Mouse (Mus musculus) Patski (cell line): ENCODE data around the gene Sox1. TPM values are rescaled to one million over a fixed set of nuclear protein-coding genes. Genes with fewer than 3 reads are reported as not detected.

Experiments
- ATAC-seq: fragments of 100-300 bp; one replicate; pipeline ENCODE4 v1.8.0; 2021
- CTCF ChIA-PET: fragments of 350-600 bp; sonication (Branson Sonifier 250); formaldehyde crosslinking; loops from one replicate; lab custom pipeline; 2022; ENCODE audit warnings: inconsistent platforms; lab: Charles Lee
- POLR2A ChIA-PET: fragments of 350-600 bp; sonication (Branson Sonifier 250); formaldehyde crosslinking; loops from one replicate; lab custom pipeline; 2022; ENCODE audit warnings: antibody characterized with exemption, inconsistent platforms; lab: Charles Lee
- DNase-seq: peaks from one replicate; pipeline ENCODE4 v3.0.0-alpha.2; 2011; ENCODE audit warnings: low read depth, low spot score
- H3K27me3 ChIP-seq: fragments of 371-371 bp; one replicate; pipeline ENCODE4 v1.5.1; 2021
- CTCF ChIP-seq: fragments of 100-300 bp; IDR thresholded peaks from one replicate; pipeline ENCODE4 v1.5.1; 2021
- in situ Hi-C: fragments of 300-500 bp; cut with MboI; formaldehyde crosslinking; loops from 3 replicates; pipeline ENCODE4 v1.11.1; 2018; ENCODE audit warnings: low pct_unique_long_range_greater_than_20kb, mixed read lengths
- polyA plus RNA-seq: library from polyadenylated mRNA; unstranded; gene quantifications from one replicate; pipeline ENCODE4 v1.2.3, GENCODE M21; 2021

Sox1 gene
- polyA plus RNA-seq, 1 experiment from 2014 or later, result not detected

DNA sequence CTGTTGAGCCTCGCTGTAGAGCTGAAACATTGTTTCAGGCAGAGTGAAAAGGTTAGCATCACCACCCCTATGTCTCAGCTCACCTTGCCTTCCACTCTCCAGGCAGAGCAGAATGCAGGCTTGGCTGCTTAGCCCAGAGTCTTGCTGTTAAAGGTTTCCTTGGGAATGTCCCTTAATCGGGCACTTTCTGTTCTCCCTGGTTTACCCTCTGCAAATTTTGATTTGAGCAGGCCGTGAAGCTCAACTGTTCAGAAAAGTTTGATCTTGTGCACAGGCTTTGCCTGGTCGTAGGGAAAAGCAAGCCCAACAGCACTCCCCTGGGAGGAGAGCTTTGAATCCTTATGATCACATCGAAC lies 6.0 kb upstream of the Sox1 start:
- ATAC-seq (no peak), DNase-seq (no peak)
- in situ Hi-C loops, result no loop called here
- POLR2A ChIA-PET, result no interaction called here
- H3K27me3 ChIP-seq, result peaks cover 87% of the 10 kb centered on the region
- no peak for TF ChIP-seq CTCF
- CTCF ChIA-PET, result interaction anchor here (0.8 kb wide), 1 partner anchor 13 kb away, joined by 3 read pairs; no protein-coding TSS in a partner anchor

DNA sequence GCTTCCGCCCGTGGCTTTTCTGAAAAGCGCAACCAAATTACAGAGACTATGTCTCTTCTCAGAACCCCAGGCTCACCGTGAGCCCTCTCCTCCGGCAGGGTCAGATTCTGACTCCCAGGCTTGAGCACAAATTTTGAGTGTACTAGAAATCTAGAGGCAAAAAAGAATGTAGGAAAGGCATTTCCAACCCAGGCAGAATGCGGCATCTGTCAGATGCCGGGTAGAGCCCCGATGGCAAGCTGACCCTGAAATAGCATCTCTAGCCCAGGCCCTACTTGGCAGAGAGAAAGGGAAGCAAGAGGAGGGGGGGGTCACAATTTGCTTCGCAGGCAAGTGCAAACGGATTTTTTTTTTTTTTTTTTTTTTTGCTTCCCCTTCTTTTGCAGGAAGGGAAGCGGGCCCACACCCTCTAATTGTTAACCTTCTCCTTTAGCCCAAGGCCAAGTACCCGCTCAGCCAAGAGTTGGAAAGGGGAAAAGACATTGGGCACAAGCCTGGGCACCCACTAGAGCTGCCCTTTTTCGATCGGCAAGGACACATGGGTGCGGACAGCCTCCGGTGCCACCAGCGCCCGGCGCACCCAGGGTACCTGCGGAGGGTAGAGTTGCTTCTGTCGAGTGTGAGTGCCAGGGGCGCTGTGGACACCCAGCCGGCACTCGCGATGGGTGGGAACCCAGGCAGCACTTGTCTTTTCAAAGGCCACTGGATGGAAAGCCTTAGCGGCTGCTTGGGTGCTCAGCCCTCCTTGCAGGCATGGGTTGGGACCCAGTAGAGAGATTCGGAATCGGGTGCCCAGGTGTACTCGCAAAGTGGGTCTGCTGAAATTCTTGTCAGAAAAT lies 5.1 kb upstream of the Sox1 start:
- TF ChIP-seq CTCF, result no peak
- in situ Hi-C loops, result no loop called here
- POLR2A ChIA-PET, result no interaction called here
- CTCF ChIA-PET, result no interaction called here
- no peak for DNase-seq
- ATAC-seq, result no peak
- H3K27me3 ChIP-seq, result peaks cover 85% of the 10 kb centered on the region

DNA sequence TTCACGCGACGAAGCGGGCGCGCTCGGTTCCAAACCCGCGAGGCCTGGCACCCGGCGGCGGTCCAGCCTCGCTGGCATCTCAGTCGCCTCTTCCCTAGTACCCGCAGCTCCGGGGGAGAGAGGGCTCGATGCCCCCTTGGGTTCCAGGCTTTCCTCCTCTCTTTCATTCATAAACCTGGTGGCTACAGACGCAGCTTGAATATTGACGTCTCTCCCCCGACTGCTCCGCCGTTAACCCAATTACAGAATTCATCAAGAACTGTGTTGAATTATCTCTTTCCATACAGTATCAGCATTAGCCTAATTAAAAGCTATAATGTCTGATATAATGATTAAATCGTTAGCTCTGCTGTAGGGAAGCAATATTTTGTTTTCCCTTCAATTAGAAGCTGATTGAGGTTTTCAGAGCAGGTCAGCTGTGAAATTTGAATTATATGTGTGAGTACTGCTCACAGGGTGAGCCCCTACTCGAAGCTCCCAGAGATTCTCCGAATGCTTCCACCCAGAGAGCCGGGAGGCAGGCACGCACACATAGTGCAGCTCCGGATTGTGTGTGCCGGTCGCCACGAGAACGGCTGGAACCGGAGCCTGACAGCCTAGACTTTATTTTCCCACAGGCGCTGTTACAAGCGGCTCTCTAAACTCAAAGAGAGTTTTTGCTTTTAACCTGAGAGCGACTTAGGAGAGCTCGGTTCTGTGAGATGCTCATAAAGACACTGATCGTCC lies 4.3 kb upstream of the Sox1 start:
- no peak for DNase-seq
- POLR2A ChIA-PET, result no interaction called here
- in situ Hi-C loops, result no loop called here
- H3K27me3 ChIP-seq, result peaks cover 80% of the 10 kb centered on the region
- CTCF ChIA-PET, result no interaction called here
- TF ChIP-seq CTCF, result no peak
- no peak for ATAC-seq

DNA sequence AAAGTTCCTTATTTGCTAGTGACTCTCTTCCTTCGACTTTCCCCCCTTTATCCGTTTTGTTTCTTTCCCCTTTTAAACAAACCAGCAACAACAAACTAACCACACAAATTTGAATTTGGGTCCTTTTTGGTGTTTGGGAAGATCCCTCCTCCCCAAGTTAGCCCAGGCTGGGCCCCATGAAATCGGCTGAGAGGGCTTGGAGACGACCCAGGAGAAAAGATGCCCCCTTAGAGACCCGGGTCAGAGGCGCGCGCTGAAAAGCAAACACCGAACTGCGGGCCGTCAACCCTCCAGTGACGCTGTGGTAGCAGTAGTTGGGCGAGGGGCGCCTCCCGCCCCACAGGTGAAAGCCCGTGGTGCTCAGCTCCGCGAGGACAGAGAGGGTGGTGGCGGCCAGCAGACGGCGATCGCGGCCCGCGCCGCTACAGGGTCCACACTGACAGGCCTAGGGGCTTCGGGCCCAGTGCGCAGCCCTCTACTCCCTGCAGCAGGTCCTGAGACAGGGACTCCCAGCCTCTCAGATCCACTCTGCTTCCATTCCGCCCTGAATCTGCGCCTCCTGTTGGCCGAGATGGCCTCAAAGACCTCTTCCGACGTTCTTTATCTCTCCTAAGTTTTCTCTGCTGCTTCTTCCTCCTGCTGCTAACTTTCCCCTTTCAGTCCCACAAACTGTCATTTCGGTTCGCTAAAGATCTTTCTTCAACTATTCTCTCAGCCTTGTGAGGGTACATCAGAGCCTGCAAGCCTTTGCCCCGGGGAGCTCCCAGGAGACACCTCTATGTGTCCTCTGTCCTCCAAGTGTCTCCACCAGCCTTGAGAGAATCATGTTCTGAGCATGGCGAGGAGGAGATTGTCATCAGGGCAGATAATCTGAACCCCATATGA lies 3.5 kb upstream of the Sox1 start:
- ATAC-seq (no peak), DNase-seq (no peak)
- ChIA-PET POLR2A (no interaction called here), CTCF (no interaction called here)
- TF ChIP-seq CTCF, result no peak
- in situ Hi-C loops, result no loop called here
- H3K27me3 ChIP-seq, result peaks cover 72% of the 10 kb centered on the region

DNA sequence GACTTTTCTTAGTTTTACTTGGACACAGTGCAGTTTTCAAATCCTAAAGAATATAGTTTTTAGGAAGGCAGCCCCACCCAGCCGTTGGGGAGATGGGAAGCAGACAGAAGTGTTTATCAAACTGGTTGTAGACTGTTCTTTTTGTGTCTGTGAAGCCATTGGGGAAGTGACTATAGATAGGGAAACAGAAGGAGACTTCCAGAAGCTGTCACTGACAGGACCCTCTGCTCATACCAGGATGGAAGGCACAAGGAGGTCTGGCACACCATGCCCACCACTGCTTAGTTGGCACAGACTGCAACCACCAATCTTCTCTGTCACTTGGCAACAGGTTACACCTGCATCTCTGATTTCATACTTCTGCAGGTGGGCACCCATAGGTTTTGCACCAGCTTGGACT lies 2.3 kb upstream of the Sox1 start:
- in situ Hi-C loops, result no loop called here
- DNase-seq (no peak), ATAC-seq (no peak)
- no peak for TF ChIP-seq CTCF
- POLR2A ChIA-PET, result no interaction called here
- peaks cover 68% of the 10 kb centered on the region for H3K27me3 ChIP-seq
- CTCF ChIA-PET, result no interaction called here

DNA sequence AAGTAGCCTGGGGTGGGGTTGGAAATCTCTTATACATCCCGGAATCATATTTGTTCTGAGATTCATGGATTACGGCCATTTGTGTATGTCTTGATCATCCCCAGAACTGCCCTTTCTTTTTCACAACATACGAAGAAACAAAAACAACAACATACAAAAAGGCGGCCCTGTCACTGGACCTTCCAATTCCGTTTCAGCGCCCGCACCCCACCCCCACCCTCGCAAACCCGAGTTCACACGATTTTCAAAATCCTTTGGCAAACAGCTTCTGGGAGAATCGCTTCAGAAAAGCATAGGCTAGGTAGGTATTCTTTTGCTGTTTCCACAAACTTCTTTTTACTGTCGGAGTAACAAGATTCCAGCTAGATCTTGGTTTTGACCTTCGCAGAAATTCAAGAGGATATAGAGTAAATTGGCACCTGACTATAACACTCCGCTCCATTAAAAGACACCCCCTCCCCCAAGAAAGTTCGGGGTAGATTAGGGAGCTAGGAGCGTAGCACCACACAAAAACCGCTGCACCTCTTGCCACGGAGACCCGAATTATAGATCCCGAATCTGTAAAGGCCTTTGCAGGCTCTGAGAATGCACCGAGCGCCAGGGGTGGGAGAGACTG lies 602 bp upstream of the Sox1 start:
- CTCF ChIA-PET, result no interaction called here
- H3K27me3 ChIP-seq, result peaks cover 66% of the 10 kb centered on the region
- in situ Hi-C loops, result no loop called here
- TF ChIP-seq CTCF, result no peak
- DNase-seq (no peak), ATAC-seq (no peak)
- POLR2A ChIA-PET, result no interaction called here

DNA sequence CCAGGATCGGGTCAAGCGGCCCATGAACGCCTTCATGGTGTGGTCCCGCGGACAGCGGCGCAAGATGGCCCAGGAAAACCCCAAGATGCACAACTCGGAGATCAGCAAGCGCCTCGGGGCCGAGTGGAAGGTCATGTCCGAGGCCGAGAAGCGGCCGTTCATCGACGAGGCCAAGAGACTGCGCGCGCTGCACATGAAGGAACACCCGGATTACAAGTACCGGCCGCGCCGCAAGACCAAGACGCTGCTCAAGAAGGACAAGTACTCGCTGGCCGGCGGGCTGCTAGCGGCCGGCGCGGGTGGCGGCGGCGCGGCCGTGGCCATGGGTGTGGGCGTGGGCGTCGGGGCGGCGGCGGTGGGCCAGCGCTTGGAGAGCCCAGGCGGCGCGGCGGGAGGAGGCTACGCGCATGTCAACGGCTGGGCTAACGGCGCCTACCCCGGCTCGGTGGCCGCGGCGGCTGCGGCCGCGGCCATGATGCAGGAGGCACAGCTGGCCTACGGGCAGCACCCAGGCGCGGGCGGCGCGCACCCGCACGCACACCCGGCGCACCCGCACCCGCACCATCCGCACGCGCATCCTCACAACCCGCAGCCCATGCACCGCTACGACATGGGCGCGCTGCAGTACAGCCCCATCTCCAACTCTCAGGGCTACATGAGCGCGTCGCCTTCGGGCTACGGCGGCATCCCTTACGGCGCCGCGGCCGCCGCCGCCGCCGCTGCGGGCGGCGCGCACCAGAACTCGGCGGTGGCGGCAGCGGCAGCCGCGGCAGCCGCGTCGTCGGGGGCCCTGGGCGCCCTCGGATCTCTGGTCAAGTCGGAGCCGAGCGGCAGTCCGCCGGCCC lies 1.6 kb downstream of the Sox1 start:
- POLR2A ChIA-PET, result no interaction called here
- CTCF ChIA-PET, result no interaction called here
- DNase-seq (no peak), ATAC-seq (peak; percentile 17)
- in situ Hi-C loops, result no loop called here
- peaks cover 60% of the 10 kb centered on the region for H3K27me3 ChIP-seq
- TF ChIP-seq CTCF, result no peak

DNA sequence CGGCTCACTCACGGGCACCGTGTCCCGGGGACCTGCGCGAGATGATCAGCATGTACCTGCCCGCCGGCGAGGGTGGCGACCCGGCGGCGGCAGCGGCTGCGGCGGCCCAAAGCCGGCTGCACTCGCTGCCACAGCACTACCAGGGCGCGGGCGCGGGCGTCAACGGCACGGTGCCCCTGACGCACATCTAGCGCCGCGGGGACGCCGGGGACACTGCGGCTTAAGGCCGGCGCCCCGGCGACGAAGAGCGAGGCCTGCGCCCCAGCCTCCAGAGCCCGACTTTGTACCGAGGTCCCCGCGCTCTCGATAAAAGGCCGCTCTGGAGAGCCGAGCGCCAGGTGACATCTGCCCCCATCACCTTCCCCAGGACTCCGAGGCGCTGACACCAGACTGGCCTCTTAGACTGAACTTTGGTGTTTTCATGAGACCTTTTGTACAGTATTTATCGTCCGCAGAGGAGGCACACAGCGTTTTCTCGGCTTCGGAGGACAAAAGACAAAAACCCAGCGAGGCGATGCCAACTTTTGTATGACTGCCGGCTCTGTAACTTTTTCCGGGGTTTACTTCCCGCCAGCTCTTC lies 2.3 kb downstream of the Sox1 start:
- in situ Hi-C loops, result no loop called here
- ChIA-PET POLR2A (no interaction called here), CTCF (no interaction called here)
- H3K27me3 ChIP-seq, result peaks cover 60% of the 10 kb centered on the region
- ATAC-seq (no peak), DNase-seq (no peak)
- TF ChIP-seq CTCF, result no peak
